ENCODE assay signal across 7 mouse cellular contexts in the genomic region with DNA sequence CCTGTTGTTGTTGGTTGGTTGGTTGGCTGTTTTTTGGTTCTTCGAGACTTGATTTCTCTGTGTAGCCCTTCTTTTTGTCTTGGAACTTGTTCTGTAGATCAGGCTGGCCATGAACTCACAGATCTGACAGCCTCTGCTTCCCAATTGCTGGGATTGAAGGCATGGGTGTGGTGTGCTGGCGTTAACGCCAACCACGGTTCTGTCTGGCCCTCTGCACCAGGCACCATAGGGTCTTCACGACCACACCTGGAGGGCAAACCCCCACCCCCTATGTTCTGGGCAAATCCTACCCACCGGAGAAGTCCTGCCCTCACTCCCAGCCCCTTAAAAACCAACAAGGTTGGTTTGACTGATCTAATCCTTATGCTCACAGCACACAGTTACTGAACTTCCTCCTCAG. TPM values are rescaled to one million over a fixed set of nuclear protein-coding genes. Genes with fewer than 3 reads are reported as not detected.
DNase-seq lines count a peak whose midpoint lies in the region; ATAC-seq and TF ChIP-seq lines count a peak whose summit lies in the region.

No protein-coding gene starts in this region.

- TF ChIP-seq CTCF in C2C12 (IDR thresholded peaks at IDR 0.05; ENCODE audit: control insufficient read depth, insufficient read depth, insufficient read length): no peak
- TF ChIP-seq CTCF in E14TG2a.4 (conservative IDR thresholded peaks at IDR 0.05; ENCODE audit: low read length): no peak
- TF ChIP-seq CTCF in heart, postnatal 0 days (IDR thresholded peaks at IDR 0.05; ENCODE audit: low read depth): no peak
- TF ChIP-seq CTCF in liver, postnatal 0 days (IDR thresholded peaks at IDR 0.05; ENCODE audit: low read depth): no peak

- H3K4me2 ChIP-seq in heart, postnatal 0 days (ENCODE audit: low read depth, low read length): peak overlapping the region; percentile 79
- H3K4me2 ChIP-seq in liver, postnatal 0 days (ENCODE audit: low read depth, low read length): peak overlapping the region; percentile 100

- peak; percentile 2; the same call in 1 of the 2 replicates for ATAC-seq in heart, postnatal 0 days (ENCODE audit: insufficient read depth, low read depth)
- peak; percentile 7 for ATAC-seq in liver, postnatal 0 days

- no peaks in the 10 kb centered on the region for H3K27me3 ChIP-seq in C2C12 (ENCODE audit: control insufficient read depth, insufficient read depth, insufficient read length)
- peaks cover 5% of the 10 kb centered on the region; the same call in 1 of the 2 replicates for H3K27me3 ChIP-seq in E14TG2a.4 (ENCODE audit: insufficient read depth, low read length)
- H3K27me3 ChIP-seq in heart, postnatal 0 days (ENCODE audit: control insufficient read depth, insufficient read depth, low read length): no peaks in the 10 kb centered on the region
- no peaks in the 10 kb centered on the region for H3K27me3 ChIP-seq in liver, postnatal 0 days (ENCODE audit: insufficient read depth, low read length)

- no peak overlapping the region for H3K9ac ChIP-seq in heart, postnatal 0 days (replicated peaks; ENCODE audit: low read depth, low read length)
- no peak overlapping the region for H3K9ac ChIP-seq in liver, postnatal 0 days (replicated peaks)

- peak overlapping the region; percentile 21; the same call in 1 of the 2 replicates for H3K27ac ChIP-seq in heart, postnatal 0 days (ENCODE audit: low read depth)
- H3K27ac ChIP-seq in liver, postnatal 0 days (ENCODE audit: low read depth): no peak overlapping the region; the same call in 1 of the 2 replicates

- H3K36me3 ChIP-seq in C2C12 (ENCODE audit: control insufficient read depth, insufficient read depth) (peaks cover 28% of the 10 kb centered on the region), E14TG2a.4 (ENCODE audit: insufficient read depth, low read length) (peaks cover 48% of the 10 kb centered on the region)
- peaks cover 11% of the 10 kb centered on the region for H3K36me3 ChIP-seq in heart, postnatal 0 days (replicated peaks; ENCODE audit: control insufficient read depth, insufficient read depth, low read length)
- peaks cover 7% of the 10 kb centered on the region; the same call in 1 of the 2 replicates for H3K36me3 ChIP-seq in liver, postnatal 0 days (replicated peaks; ENCODE audit: insufficient read depth, low read length)

- WGBS in heart, postnatal 0 days: 65% methylated on average over 6 of the region's 6 CpGs
- WGBS in liver, postnatal 0 days (ENCODE audit: insufficient replicate concordance): 55% methylated on average over 6 of the region's 6 CpGs

- H3ac ChIP-seq in C2C12 (ENCODE audit: control insufficient read depth, insufficient read length, low read depth): no peak overlapping the region

- H3K79me3 ChIP-seq in C2C12 (ENCODE audit: low read depth): no peaks in the 10 kb centered on the region

- H3K4me1 ChIP-seq in E14TG2a.4 (replicated peaks; ENCODE audit: low read depth, low read length): peaks cover 76% of the 10 kb centered on the region
- 0 out of 2 replicates have a peak, but pooled peaks cover 3% of the 10 kb centered on the region for H3K4me1 ChIP-seq in heart, postnatal 0 days (ENCODE audit: control insufficient read depth, insufficient read depth)
- H3K4me1 ChIP-seq in liver, postnatal 0 days (ENCODE audit: insufficient read depth): peaks cover 8% of the 10 kb centered on the region

- H3K4me3 ChIP-seq in C2C12 (ENCODE audit: insufficient read depth, poor library complexity, severe bottlenecking): peak overlapping the region; percentile 56
- H3K4me3 ChIP-seq in E14TG2a.4 (replicated peaks; ENCODE audit: low read length): peak overlapping the region; percentile 91
- H3K4me3 ChIP-seq in heart, postnatal 0 days (ENCODE audit: low read depth, low read length): no peak overlapping the region
- H3K4me3 ChIP-seq in liver, postnatal 0 days (ENCODE audit: low read depth, low read length): peak overlapping the region; percentile 74

- TF ChIP-seq EP300 in heart, postnatal 0 days (IDR thresholded peaks at IDR 0.05; ENCODE audit: low read depth): no peak
- TF ChIP-seq EP300 in liver, postnatal 0 days (IDR thresholded peaks at IDR 0.05; ENCODE audit: low read depth): no peak

- H3K9me3 ChIP-seq in E14TG2a.4 (ENCODE audit: low read length): no peaks in the 10 kb centered on the region
- no peaks in the 10 kb centered on the region for H3K9me3 ChIP-seq in heart, postnatal 0 days (replicated peaks; ENCODE audit: control insufficient read depth, low read length)
- no peaks in the 10 kb centered on the region for H3K9me3 ChIP-seq in liver, postnatal 0 days (ENCODE audit: low read length)

- DNase-seq in heart, postnatal 0 days (ENCODE audit: low spot score): no peak
- no peak for DNase-seq in liver, postnatal 0 days
- DNase-seq in frontal cortex, postnatal 10 days (ENCODE audit: low spot score in 2 of 2): no peak
- DNase-seq in gastrocnemius, postnatal 25 days: no peak
- DNase-seq in urinary bladder, adult 2 months (ENCODE audit: low spot score): no peak

- peaks cover 7% of the 10 kb centered on the region for H3K79me2 ChIP-seq in C2C12 (ENCODE audit: control insufficient read depth, insufficient read depth)

TF ChIP-seq in C2C12, 6 proteins besides CTCF, POLR2A, EP300 and RAD21:
- TF ChIP-seq USF1 (IDR thresholded peaks at IDR 0.05; ENCODE audit: low read depth) (no peak), MAX (IDR thresholded peaks at IDR 0.05) (no peak), FOSL1 (IDR thresholded peaks at IDR 0.05; ENCODE audit: insufficient read depth, low read length, poor library complexity, severe bottlenecking) (no peak), CEBPB (IDR thresholded peaks at IDR 0.05; ENCODE audit: low read depth) (no peak), MYOG (IDR thresholded peaks at IDR 0.05; ENCODE audit: control insufficient read depth, extremely low read depth, insufficient read length) (no peak), MYOD1 (IDR thresholded peaks at IDR 0.05; ENCODE audit: control insufficient read depth, insufficient read length, low read depth) (no peak)
TF ChIP-seq in C2C12: peak in this region for 0.

RNA-seq across cellular contexts. Expression of a gene that starts 0.5 kb away (rescaled TPM):
- 5.5 TPM for polyA plus RNA-seq in C2C12 (2012; fragmentation: generic; extraction: Trizol)
- total RNA-seq in heart, postnatal 0 days (2014; rRNA removed; ENCODE audit: low replicate concordance): 13.9 and 18.9 TPM in 2 replicates
- polyA plus RNA-seq in heart, postnatal 0 days (2015; fragmentation: Nextera tagmentation; extraction: Ambion mirVana): 5.7 and 6.0 TPM in 2 replicates
- 0.75 and 1.0 TPM in 2 replicates for polyA plus RNA-seq in liver, postnatal 0 days (2015; fragmentation: Nextera tagmentation; extraction: Ambion mirVana)
- total RNA-seq in gastrocnemius, postnatal 25 days (2021): 1 to 10 TPM; 3.8 to 5.4 TPM
- 18.6 and 22.3 TPM in 2 replicates for polyA plus RNA-seq in urinary bladder, adult 2 months (2012; rRNA removed)

RNA-seq across cellular contexts. Expression of a gene that starts 16.5 kb away (rescaled TPM):
- polyA plus RNA-seq in C2C12 (2012; fragmentation: generic; extraction: Trizol): 31.5 TPM
- total RNA-seq in heart, postnatal 0 days (2014; rRNA removed; ENCODE audit: low replicate concordance): 15.5 and 27.4 TPM in 2 replicates
- polyA plus RNA-seq in heart, postnatal 0 days (2015; fragmentation: Nextera tagmentation; extraction: Ambion mirVana): 19.9 and 21.1 TPM in 2 replicates
- polyA plus RNA-seq in liver, postnatal 0 days (2015; fragmentation: Nextera tagmentation; extraction: Ambion mirVana): 25.1 and 27.0 TPM in 2 replicates
- total RNA-seq in gastrocnemius, postnatal 25 days (2021): 1 to 10 TPM; 2.4 to 3.1 TPM
- 31.5 and 40.7 TPM in 2 replicates for polyA plus RNA-seq in urinary bladder, adult 2 months (2012; rRNA removed)

RNA-seq across cellular contexts. Expression of a gene that starts 19.8 kb away (rescaled TPM):
- 312 TPM for polyA plus RNA-seq in C2C12 (2012; fragmentation: generic; extraction: Trizol)
- 103 and 123 TPM in 2 replicates for total RNA-seq in heart, postnatal 0 days (2014; rRNA removed; ENCODE audit: low replicate concordance)
- 131 and 139 TPM in 2 replicates for polyA plus RNA-seq in heart, postnatal 0 days (2015; fragmentation: Nextera tagmentation; extraction: Ambion mirVana)
- 115 and 116 TPM in 2 replicates for polyA plus RNA-seq in liver, postnatal 0 days (2015; fragmentation: Nextera tagmentation; extraction: Ambion mirVana)
- 10 to 100 TPM; 75.4 to 85.1 TPM for total RNA-seq in gastrocnemius, postnatal 25 days (2021)
- polyA plus RNA-seq in urinary bladder, adult 2 months (2012; rRNA removed): 114 and 146 TPM in 2 replicates

RNA-seq across cellular contexts. Expression of a gene that starts 28.3 kb away (rescaled TPM):
- polyA plus RNA-seq in C2C12 (2012; fragmentation: generic; extraction: Trizol): 16.4 TPM
- 26.2 and 30.1 TPM in 2 replicates for total RNA-seq in heart, postnatal 0 days (2014; rRNA removed; ENCODE audit: low replicate concordance)
- 17.3 and 17.6 TPM in 2 replicates for polyA plus RNA-seq in heart, postnatal 0 days (2015; fragmentation: Nextera tagmentation; extraction: Ambion mirVana)
- polyA plus RNA-seq in liver, postnatal 0 days (2015; fragmentation: Nextera tagmentation; extraction: Ambion mirVana): 5.8 and 6.6 TPM in 2 replicates
- total RNA-seq in gastrocnemius, postnatal 25 days (2021): 1 to 10 TPM; 3.3 to 3.4 TPM
- polyA plus RNA-seq in urinary bladder, adult 2 months (2012; rRNA removed): 17.6 and 18.0 TPM in 2 replicates

RNA-seq across cellular contexts. Expression of a gene that starts 47.4 kb away (rescaled TPM):
- 7.2 TPM for polyA plus RNA-seq in C2C12 (2012; fragmentation: generic; extraction: Trizol)
- total RNA-seq in heart, postnatal 0 days (2014; rRNA removed; ENCODE audit: low replicate concordance): 31.2 and 32.4 TPM in 2 replicates
- polyA plus RNA-seq in heart, postnatal 0 days (2015; fragmentation: Nextera tagmentation; extraction: Ambion mirVana): 3.7 and 4.1 TPM in 2 replicates
- 1.6 and 1.8 TPM in 2 replicates for polyA plus RNA-seq in liver, postnatal 0 days (2015; fragmentation: Nextera tagmentation; extraction: Ambion mirVana)
- 10 to 100 TPM; 20.1 to 20.3 TPM for total RNA-seq in gastrocnemius, postnatal 25 days (2021)
- polyA plus RNA-seq in urinary bladder, adult 2 months (2012; rRNA removed): 46.2 and 46.5 TPM in 2 replicates
